Mouse (Mus musculus) limb, embryonic 12.5 days (tissue): Measurements from ENCODE around the gene Retreg1. TPM values are rescaled to one million over a fixed set of nuclear protein-coding genes. Genes with fewer than 3 reads are reported as not detected.

Experiments used
- ATAC-seq: fragments of 200-750 bp; cut with Nextera tagmentation; 2 replicates; pipeline ENCODE4 v1.8.0; 2017; ENCODE audit warnings: low read depth, moderate TSS enrichment; ENCODE audit not compliant: insufficient number of reproducible peaks, insufficient read depth, low FRiP score, low TSS enrichment
- H3K27ac ChIP-seq: fragments of 300-500 bp; sonication (generic); 2 replicates; pipeline ENCODE4 v1.5.1; 2016; ENCODE audit warnings: mild to moderate bottlenecking, moderate library complexity
- H3K27me3 ChIP-seq: fragments of 300-500 bp; sonication (generic); 2 replicates; pipeline ENCODE4 v1.6.1; 2016; ENCODE audit warnings: mild to moderate bottlenecking, moderate library complexity
- H3K36me3 ChIP-seq: fragments of 300-500 bp; sonication (generic); 2 replicates; pipeline ENCODE4 v1.6.1; 2016; ENCODE audit warnings: mild to moderate bottlenecking, moderate library complexity
- H3K4me1 ChIP-seq: fragments of 300-500 bp; sonication (generic); replicated peaks from 2 replicates; pipeline ENCODE4 v1.6.1; 2016
- H3K4me2 ChIP-seq: fragments of 300-500 bp; sonication (generic); 2 replicates; pipeline ENCODE4 v1.6.1; 2016; ENCODE audit warnings: mild to moderate bottlenecking, moderate library complexity
- H3K4me3 ChIP-seq: fragments of 300-500 bp; sonication (generic); replicated peaks from 2 replicates; pipeline ENCODE4 v1.5.1; 2016; ENCODE audit warnings: mild to moderate bottlenecking
- H3K9ac ChIP-seq: fragments of 300-500 bp; sonication (generic); replicated peaks from 2 replicates; pipeline ENCODE4 v1.6.1; 2016; ENCODE audit warnings: mild to moderate bottlenecking, moderate library complexity
- H3K9me3 ChIP-seq: fragments of 300-500 bp; sonication (generic); 2 replicates; pipeline ENCODE4 v1.6.1; 2016; ENCODE audit warnings: mild to moderate bottlenecking, moderate library complexity
- WGBS: fragments of 180-500 bp; shearing (Covaris S2); methylation state at CpG from one replicate; pipeline ENCODE4 v1.1.7; 2016; 5-methylcytosine and 5-hydroxymethylcytosine counted together
- polyA plus RNA-seq: library from polyadenylated mRNA; unstranded; fragments of >200 nt; fragmentation: Nextera tagmentation; extraction: Ambion mirVana; gene quantifications from 2 replicates; pipeline ENCODE4 v1.2.1, GENCODE M21; 2016

Gene Retreg1
- polyA plus RNA-seq, 1 experiment from 2014 or later: 3.4 TPM

DNA sequence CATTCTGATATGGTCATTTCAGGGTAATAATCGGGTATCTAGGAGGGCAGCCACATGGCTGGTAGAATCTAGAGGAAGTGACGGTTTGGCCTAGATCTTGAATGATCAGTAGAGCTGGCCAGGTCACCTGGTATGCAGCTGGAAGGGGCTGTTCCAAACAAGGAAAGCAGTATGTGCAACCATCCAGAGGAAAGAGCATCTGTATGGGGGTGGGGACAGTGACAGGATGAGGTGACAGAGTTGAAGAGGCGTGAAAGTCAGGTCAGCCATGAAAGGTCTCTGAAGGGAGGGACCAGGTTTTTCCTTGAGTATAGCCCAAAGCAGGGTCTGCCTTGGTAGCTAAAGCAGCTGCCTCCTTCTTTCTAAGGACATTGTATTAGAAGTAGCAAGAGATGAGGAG is 22.6 kb downstream of the Retreg1 start:
- H3K27ac ChIP-seq: no peak overlapping the region
- WGBS: 85% methylated on average over 3 of the region's 3 CpGs
- no peak for ATAC-seq
- H3K4me1 ChIP-seq: no peaks in the 10 kb centered on the region
- H3K9ac ChIP-seq: no peak overlapping the region
- H3K4me3 ChIP-seq: no peak overlapping the region
- no peak overlapping the region for H3K4me2 ChIP-seq
- no peaks in the 10 kb centered on the region for H3K36me3 ChIP-seq
- no peaks in the 10 kb centered on the region for H3K27me3 ChIP-seq
- no peaks in the 10 kb centered on the region for H3K9me3 ChIP-seq

DNA sequence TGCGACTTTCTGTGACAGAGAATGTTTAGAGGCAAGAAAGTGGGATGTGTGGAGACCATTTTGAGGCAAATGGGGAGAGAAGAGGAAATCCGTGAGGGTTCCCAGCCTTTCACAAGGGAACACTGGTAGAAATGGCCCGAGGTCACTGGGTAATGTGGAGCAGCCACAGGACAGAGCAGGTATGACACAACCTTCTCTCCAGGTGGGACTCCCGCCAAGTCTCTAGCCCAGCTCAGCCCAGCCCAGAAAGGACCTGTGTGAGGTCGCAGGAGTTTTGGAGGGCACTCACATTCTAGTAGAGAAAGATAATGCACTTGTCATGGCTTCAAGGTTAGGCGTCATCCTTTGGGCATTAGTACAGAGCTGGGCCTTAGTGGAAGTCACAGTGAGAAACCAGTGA is 23.1 kb downstream of the Retreg1 start:
- 84% methylated on average over 6 of the region's 6 CpGs for WGBS
- ATAC-seq: no peak
- Histone ChIP-seq H3K27ac (no peak overlapping the region), H3K4me3 (no peak overlapping the region), H3K4me2 (no peak overlapping the region), H3K9ac (no peak overlapping the region), H3K9me3 (no peaks in the 10 kb centered on the region), H3K4me1 (no peaks in the 10 kb centered on the region), H3K36me3 (no peaks in the 10 kb centered on the region), H3K27me3 (no peaks in the 10 kb centered on the region)

DNA sequence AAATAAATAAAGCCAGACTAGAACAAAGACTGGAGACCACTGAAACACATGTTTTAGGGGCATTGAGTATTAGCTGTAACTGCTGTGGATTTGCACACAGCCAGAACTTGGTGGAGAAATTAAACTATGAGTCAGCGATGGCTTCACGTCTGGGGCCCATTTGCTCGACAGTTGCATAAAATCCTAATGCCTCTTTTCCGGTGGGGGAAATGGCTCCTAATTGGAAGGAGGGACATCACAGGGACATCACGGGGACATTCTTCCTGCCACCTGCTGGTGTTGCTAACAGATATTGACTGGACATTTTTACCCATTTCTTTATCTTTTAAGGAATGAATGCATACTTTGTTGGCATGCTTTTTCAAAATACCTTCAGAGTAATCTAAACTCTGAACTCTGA is 26.1 kb downstream of the Retreg1 start:
- WGBS: 22% methylated on average over 5 of the region's 5 CpGs
- no peaks in the 10 kb centered on the region for H3K36me3 ChIP-seq
- ATAC-seq: no peak
- no peak overlapping the region for H3K4me3 ChIP-seq
- H3K4me2 ChIP-seq: no peak overlapping the region
- no peak overlapping the region for H3K27ac ChIP-seq
- H3K9ac ChIP-seq: no peak overlapping the region
- no peaks in the 10 kb centered on the region for H3K9me3 ChIP-seq
- H3K4me1 ChIP-seq: peaks cover 13% of the 10 kb centered on the region
- no peaks in the 10 kb centered on the region for H3K27me3 ChIP-seq

DNA sequence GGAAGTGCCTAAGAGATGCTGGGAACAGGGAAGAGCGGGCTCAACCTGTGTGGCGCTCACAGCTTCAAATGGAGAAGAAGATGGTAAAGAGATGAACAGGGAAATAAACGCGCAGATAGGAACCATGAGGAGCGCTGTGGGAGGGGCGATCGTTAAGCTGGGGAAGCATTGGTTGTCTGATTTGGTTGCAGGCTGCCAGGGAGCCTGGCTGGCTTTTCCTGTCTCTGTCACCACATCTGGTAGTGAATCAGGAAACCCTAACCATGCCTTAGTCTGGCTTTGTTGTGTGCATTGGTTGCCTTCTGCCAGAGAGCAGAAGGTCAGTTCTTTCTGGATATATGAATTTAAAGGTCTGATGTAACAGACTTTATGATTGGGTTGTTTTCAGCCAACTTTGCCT is 28.5 kb downstream of the Retreg1 start:
- Histone ChIP-seq H3K27me3 (no peaks in the 10 kb centered on the region), H3K36me3 (no peaks in the 10 kb centered on the region), H3K27ac (no peak overlapping the region), H3K4me2 (no peak overlapping the region), H3K4me3 (no peak overlapping the region), H3K9me3 (no peaks in the 10 kb centered on the region), H3K4me1 (peaks cover 15% of the 10 kb centered on the region), H3K9ac (no peak overlapping the region)
- no peak for ATAC-seq
- WGBS: 90% methylated on average over 7 of the region's 7 CpGs

DNA sequence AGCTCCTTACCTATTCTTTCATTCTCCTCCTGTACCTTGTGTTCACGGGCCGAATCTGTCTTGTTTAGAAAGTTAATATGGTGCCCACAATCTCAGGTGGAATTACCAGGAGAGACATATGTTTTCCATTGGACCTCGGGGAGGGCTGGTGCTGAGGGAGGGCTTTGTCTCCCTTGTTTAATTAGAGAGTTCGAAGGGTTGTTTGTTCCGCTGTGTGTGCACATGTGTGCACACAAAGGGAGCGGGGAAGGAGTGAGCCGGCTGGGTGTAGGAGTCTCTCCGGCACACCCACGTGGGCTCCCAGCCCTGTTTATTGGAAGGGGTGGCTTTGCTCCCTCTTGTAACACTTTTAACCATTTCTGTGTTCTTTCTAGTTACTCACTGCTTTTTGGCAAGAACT is 29.1 kb downstream of the Retreg1 start:
- Histone ChIP-seq H3K4me3 (no peak overlapping the region), H3K27ac (0 out of 2 replicates have a peak overlapping the region, but pooled peaks have one; percentile 12), H3K4me2 (peak overlapping the region; percentile 28; the same call in 1 of the 2 replicates), H3K27me3 (no peaks in the 10 kb centered on the region), H3K9ac (no peak overlapping the region), H3K4me1 (peaks cover 21% of the 10 kb centered on the region), H3K36me3 (no peaks in the 10 kb centered on the region), H3K9me3 (no peaks in the 10 kb centered on the region)
- ATAC-seq: no peak; the same call in 1 of the 2 replicates
- 36% methylated on average over 9 of the region's 9 CpGs for WGBS

DNA sequence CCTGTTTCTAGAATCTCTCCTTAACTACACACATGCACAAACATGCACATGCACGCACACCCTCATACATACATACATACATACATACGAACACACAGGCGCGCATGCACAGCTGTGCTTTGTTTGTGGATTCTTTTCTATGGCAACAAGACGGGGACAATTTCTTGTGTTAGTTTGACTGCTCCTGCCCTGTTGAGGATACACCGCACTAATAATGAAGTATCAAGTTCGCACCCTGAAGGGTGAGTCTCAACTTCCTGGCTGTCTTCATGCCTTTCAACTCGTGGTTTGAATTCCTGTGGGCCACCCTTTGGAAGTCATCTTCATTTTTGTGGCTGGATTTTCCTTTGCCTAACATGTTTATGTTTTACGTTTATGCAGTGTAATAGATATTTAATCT is 29.7 kb downstream of the Retreg1 start:
- Histone ChIP-seq H3K27ac (no peak overlapping the region), H3K4me2 (no peak overlapping the region), H3K4me1 (peaks cover 21% of the 10 kb centered on the region), H3K9me3 (no peaks in the 10 kb centered on the region), H3K9ac (no peak overlapping the region), H3K36me3 (no peaks in the 10 kb centered on the region), H3K4me3 (no peak overlapping the region), H3K27me3 (no peaks in the 10 kb centered on the region)
- WGBS: 86% methylated on average over 9 of the region's 9 CpGs
- no peak for ATAC-seq

DNA sequence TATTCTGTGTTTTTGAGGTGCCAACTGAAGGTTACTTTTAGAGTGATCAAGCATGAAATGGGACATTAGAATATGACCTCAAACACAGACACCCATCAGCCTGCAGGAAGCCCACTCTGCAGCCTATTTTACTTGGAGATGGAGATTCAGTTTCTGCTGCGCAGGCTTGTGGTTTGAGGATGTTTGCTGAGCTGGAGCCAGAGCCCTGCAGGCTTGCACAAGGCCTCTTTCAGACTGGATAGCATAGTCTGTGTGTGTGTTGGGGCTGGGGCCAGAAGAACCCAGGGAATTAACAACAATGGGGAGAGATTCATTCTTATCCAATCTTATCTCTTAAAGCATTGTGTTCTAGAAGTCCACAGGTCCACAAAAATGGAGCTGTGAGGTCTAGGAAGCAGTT is 30.6 kb downstream of the Retreg1 start:
- H3K4me2 ChIP-seq: no peak overlapping the region
- no peak overlapping the region for H3K27ac ChIP-seq
- no peaks in the 10 kb centered on the region for H3K27me3 ChIP-seq
- no peak for ATAC-seq
- 81% methylated on average over 1 of the region's 1 CpGs for WGBS
- H3K4me1 ChIP-seq: peaks cover 21% of the 10 kb centered on the region
- no peaks in the 10 kb centered on the region for H3K9me3 ChIP-seq
- no peak overlapping the region for H3K4me3 ChIP-seq
- H3K9ac ChIP-seq: no peak overlapping the region
- H3K36me3 ChIP-seq: no peaks in the 10 kb centered on the region

DNA sequence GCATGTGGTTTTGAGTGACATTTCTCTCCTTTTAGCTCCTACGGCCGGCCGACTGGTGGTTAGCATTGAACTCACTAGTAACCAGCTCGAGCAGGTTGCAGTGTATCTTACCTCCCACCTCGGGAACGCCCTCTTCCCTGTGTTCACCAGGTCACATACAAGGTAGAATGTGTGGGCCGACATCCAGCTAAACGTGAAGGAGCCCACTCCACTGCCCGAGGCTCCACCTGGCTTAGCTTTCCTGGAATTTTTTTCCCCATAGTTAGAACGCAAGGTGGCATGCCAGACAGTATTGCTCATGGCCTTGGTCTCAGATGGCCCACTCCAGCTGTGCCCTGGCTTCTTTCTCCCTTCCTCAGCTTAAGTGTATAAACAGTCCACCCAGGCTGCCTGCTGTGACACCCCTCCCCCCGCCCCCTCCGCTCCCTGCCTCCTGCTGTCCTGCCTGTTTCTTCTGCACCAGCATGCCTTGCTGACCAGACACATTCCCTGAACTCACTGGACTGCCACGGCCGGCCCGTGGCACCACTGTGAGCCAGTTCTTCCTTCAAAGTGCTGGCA is 33.7 kb downstream of the Retreg1 start:
- 51% methylated on average over 15 of the region's 15 CpGs for WGBS
- H3K27me3 ChIP-seq: no peaks in the 10 kb centered on the region
- no peaks in the 10 kb centered on the region for H3K36me3 ChIP-seq
- H3K27ac ChIP-seq: no peak overlapping the region
- H3K4me1 ChIP-seq: peaks cover 18% of the 10 kb centered on the region
- H3K4me3 ChIP-seq: no peak overlapping the region
- 0 out of 2 replicates have a peak, but pooled peaks have one; percentile 14 for ATAC-seq
- no peak overlapping the region for H3K4me2 ChIP-seq
- H3K9me3 ChIP-seq: no peaks in the 10 kb centered on the region
- no peak overlapping the region for H3K9ac ChIP-seq

DNA sequence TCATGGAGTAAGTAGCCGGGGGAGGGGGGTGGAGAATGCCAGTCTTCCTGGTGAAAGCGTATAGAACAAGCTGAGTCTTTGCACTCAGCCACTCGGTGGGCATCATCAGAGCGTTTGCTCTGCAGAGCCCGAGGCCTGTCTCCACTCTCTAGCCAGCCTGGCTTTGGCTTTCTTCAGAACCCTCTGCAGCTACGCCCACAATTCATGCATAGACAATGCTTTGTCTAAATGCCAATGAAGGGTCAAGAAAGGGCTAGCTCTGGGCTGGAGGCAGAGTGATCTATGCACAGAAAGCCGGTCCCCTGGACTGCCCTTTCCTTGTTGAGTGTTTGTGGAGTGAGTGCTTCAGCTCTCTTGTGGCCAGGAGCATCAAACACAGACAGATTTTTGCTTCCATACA is 34.8 kb downstream of the Retreg1 start:
- Histone ChIP-seq H3K4me1 (peaks cover 8% of the 10 kb centered on the region), H3K27ac (no peak overlapping the region), H3K4me3 (no peak overlapping the region), H3K27me3 (no peaks in the 10 kb centered on the region), H3K9ac (no peak overlapping the region), H3K4me2 (no peak overlapping the region), H3K36me3 (no peaks in the 10 kb centered on the region), H3K9me3 (no peaks in the 10 kb centered on the region)
- 80% methylated on average over 7 of the region's 7 CpGs for WGBS
- ATAC-seq: no peak

DNA sequence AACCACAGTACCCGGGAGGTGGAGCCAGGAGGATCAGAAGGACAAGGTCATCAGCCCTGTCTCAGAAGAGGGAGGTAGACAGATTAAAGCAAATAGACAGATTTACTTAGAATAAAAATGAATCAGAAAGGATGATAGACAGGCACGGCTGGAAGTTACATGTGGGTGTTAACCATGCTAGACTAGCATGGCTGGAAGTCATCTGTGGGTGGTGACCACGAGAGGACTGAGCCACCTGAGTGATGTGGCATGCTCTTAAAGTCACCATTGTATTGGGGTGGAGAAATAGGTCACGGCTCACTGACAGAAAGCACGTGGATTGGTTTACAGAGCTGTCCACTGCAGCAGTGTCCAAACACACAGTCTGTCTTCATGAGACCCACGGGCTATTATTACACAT is 36.2 kb downstream of the Retreg1 start:
- no peak overlapping the region for H3K9ac ChIP-seq
- ATAC-seq: no peak

DNA sequence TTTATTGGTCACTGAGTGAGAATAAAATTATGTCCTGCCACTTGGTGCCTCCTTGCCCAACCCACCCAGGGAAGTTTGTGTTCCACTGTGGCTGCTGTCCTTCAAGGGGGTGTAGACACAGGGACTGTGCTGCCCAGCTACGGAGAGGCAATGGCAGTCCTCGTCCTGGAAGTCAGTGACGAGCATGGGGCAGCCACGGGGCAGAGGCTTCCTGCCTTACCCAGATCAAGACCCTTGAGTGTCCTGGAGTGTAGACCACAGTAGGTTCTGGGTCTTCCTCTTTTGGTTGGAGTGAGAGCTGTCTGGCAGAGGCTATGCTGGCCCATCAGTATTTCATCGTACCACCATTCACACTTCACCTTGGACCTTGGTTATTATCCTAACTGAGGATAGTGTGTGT is 37.2 kb downstream of the Retreg1 start:
- no peak overlapping the region for H3K27ac ChIP-seq
- no peak overlapping the region for H3K4me2 ChIP-seq
- no peak for ATAC-seq
- H3K9me3 ChIP-seq: no peaks in the 10 kb centered on the region
- H3K4me1 ChIP-seq: peaks cover 11% of the 10 kb centered on the region
- no peak overlapping the region for H3K9ac ChIP-seq
- H3K27me3 ChIP-seq: no peaks in the 10 kb centered on the region
- 86% methylated on average over 5 of the region's 5 CpGs for WGBS
- H3K4me3 ChIP-seq: no peak overlapping the region
- H3K36me3 ChIP-seq: no peaks in the 10 kb centered on the region

More for the DNA sequence above, 36.2 kb downstream of the Retreg1 start:
- no peak overlapping the region for H3K4me2 ChIP-seq
- no peaks in the 10 kb centered on the region for H3K36me3 ChIP-seq
- H3K27ac ChIP-seq: no peak overlapping the region
- H3K4me3 ChIP-seq: no peak overlapping the region
- 89% methylated on average over 6 of the region's 6 CpGs for WGBS
- H3K27me3 ChIP-seq: no peaks in the 10 kb centered on the region
- no peaks in the 10 kb centered on the region for H3K9me3 ChIP-seq
- H3K4me1 ChIP-seq: peaks cover 10% of the 10 kb centered on the region

DNA sequence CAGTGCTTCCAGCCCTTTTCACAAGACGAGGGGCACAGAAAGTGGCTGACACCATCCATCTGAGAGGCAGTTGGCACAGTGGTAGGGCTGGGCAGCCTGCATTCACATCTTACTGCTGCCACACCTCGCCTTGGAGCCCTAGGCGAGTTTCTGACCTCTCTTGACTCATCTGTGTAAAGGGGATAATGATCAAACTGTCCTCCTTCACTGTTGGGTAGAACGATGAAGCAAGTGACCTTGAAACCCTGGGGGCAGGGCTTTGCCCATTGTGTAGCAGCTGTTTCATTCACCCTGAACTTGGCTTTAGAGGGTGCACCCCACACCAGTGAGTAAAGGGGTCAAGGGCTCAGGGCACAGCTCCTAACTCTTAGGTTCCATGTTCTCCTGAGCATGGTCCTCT is 39.0 kb downstream of the Retreg1 start:
- H3K4me1 ChIP-seq: peaks cover 3% of the 10 kb centered on the region; the same call in 1 of the 2 replicates
- no peaks in the 10 kb centered on the region for H3K9me3 ChIP-seq
- 70% methylated on average over 4 of the region's 4 CpGs for WGBS
- no peak for ATAC-seq
- no peaks in the 10 kb centered on the region for H3K27me3 ChIP-seq
- H3K4me2 ChIP-seq: no peak overlapping the region
- H3K36me3 ChIP-seq: no peaks in the 10 kb centered on the region
- H3K9ac ChIP-seq: no peak overlapping the region
- no peak overlapping the region for H3K4me3 ChIP-seq
- H3K27ac ChIP-seq: no peak overlapping the region
